Mouse (Mus musculus) mammary gland, adult 2 months (tissue): ENCODE results near the gene Dgcr2. TPM values are rescaled to one million over a fixed set of nuclear protein-coding genes. Genes with fewer than 3 reads are reported as not detected.

ENCODE experiments used
- polyA plus RNA-seq: library from polyadenylated mRNA; depleted of rRNA; stranded (reverse); fragments of >200 nt; gene quantifications from 2 replicates; pipeline ENCODE4 v1.2.3, GENCODE M21; 2012; ENCODE audit warnings: low replicate concordance; rRNA removed

Gene Dgcr2
- polyA plus RNA-seq = 134 and 177 TPM in 2 replicates

DNA sequence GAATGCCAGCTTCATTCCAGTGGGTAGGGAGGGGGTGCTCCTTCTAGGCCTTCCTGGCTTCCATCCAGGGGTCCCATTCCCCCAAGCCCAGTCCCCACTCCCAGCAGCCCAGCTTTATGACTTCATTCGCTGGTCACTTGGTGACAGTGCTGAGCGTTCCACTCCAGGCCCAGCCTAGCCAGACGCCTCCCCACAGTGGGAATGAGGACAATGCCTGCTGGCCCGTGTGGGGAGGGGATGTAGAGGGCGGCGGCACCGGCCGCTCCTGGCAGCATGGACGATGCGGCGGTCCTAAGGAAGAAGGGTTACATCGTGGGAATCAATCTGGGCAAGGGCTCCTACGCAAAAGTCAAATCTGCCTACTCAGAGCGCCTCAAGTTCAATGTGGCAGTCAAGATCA lies at the start of gene Dgcr2, which contains the start of gene Tssk2:
Dgcr2 (minus strand) TSS at position 101 of the 400 bp plus-strand sequence.
Tssk2 (plus strand) TSS at position 176 of the 400 bp plus-strand sequence.

DNA sequence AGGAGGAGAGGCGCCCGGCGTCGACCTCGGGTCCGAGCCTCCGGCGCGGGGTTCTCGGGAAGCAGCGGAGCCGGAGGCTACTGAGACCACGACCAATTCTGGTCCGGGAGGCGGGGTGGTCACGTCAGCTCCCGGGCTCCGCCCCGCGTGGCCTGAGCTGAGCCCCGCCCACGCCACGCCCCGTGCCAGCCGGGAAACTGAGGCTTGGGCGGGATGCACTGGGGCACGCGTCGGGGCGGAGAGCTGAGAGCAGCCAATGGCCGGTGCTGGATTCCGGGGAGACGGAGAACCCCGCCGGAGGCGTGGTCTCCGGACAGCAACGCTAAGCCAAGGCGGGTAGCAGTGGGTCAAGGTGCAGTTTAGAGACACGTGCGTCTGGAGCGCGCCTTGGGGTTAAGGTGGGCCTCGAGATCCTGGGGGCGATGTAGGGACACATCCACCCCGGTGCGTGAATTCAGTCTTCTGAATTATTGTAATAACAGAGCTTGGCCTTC lies 29.8 kb upstream of the Dgcr2 start, which contains the start of gene Slc25a1:
Slc25a1 (minus strand) TSS at position 133 of the 494 bp plus-strand sequence.

DNA sequence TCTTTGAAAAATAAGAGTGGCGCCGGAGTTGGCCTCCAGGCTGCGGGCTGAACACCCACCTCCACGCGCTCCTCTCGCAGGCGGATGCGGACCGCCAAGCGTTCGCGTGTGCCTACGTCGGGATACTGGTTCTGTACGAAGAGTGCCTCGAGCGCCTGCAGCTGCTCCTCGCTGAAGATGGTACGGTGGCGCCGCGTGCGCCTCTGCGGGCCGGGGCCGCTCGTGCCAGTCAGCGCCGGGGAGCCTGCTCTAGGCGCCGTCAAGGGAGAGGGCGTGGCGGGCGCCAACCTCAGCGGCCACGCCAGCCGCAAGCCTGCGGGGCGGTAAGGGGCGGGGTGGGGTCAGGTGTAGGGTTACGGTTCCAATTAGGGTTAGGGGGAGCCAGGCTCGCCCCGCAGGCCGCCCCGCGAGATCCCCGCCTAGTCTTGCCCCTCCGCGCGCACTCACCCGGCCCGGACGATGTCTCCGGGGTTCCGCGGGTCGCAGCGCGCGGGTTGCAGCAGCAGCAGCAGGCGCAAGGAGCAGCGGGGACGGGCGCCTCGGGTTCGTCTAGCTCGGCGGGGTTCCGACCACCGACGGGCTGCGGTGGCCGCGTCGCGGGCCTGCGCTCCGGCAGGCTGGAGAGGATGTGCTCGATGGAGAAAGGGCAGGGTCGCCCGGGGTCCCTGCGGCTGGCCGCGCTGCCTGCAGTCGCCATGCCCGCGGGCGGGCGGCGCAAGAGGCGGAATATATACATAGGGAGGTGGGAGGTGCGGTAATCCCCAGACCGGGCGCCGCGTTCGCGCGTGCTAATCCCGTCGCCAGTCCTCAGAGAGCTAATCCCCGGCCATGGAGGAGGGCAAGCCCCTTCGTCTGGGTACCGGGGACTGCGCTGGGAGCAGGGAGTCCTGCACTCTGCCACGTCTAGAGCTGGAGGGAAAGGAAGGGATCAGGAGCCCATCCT lies 16.2 kb upstream of the Dgcr2 start, which contains the start of gene Gsc2:
Gsc2 (minus strand) TSS at position 753 of the 943 bp plus-strand sequence.

DNA sequence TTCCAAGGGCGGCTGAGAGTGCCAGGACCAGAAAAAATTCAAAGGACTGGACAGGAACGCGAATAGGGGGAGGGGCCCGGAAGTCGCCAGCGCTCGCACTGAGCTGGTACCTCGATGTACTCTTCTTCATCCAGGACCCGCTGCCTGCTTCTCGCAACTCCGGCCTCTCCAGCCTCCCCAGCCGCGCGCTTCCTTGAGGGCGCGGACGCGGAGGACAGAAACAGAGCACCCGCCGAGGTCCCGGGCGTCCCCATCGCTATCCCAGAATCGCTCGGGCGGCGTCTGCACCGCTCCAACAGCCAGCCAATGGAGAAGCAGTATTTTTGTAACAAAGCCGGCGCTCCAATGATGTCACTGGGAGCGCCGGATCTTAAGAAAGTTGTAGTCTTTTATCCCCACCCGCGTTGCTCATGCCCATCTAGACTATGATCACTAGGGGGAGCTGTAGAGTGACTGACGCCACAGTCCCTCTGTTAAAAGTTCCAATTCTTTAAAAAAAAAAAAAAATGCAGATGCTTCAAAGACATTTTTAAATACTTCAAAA lies 12.8 kb upstream of the Dgcr2 start, which contains the start of gene Ess2:
Ess2 (minus strand) TSS at position 297 of the 544 bp plus-strand sequence.

DNA sequence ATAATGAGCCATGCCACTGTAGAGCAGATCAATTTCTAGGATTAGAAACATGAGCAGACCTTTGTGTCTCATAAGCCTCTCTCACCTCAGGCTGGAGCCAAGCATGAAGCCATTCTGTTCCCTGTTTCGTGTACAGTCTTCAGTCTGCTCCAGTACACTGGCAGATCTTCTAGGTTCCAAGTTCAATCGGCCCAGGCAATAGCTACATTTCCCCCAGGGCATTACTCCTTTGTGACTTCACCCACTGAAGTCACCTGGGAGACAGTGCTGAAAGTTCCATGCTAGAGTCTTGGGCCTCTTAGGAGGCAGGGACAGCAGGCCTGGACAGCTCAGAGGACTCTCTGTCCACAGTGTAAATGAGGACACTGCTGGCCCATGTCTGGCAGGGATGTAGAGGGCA lies 4.4 kb downstream of the Dgcr2 start, which contains the start of gene Tssk1:
Tssk1 (plus strand) TSS at position 301 of the 400 bp plus-strand sequence.

DNA sequence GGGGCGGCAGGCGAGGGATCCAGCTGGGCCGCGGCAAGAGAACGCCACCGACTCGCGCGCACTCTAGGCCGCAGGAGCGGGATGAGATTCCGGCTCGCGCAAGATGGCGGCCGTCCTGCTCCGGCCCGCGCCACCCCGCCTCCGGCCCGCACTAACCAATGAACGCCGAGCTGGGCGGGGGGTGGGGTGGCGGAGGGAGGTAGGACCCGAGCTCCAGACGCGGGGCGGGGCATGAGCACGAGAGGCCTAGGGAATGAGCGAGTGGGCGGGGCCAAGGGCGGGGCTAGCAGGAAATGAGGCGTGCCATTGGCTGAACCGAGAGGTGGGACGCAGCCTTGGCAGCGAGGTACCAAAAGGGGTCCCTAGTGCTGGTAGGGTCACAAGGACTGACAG lies 6.8 kb downstream of the Dgcr2 start, which contains the start of gene Gm20518:
Gm20518 (minus strand) TSS at position 105 of the 393 bp plus-strand sequence.

DNA sequence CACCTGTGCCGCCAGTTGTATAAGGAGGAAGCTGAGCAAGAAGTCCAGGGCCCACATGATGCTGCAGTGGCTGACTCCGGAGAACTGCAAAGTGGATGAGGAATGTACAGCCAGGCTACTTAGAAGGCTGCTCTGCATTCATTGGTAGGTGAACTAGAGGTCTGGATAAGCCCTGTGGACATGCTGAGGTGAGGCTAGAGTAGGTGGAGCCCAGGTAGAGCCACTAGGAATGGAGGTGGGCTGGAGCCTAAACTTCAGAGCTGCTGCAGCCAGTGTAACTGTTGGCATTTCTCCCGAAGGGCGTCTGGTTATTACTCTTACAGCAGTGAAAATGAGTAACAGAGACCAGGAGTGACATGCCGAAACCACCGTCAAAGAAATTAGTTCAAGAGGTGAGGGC lies 60.3 kb downstream of the Dgcr2 start, which contains the start of gene Car15:
Car15 (minus strand) TSS at position 314 of the 400 bp plus-strand sequence.

DNA sequence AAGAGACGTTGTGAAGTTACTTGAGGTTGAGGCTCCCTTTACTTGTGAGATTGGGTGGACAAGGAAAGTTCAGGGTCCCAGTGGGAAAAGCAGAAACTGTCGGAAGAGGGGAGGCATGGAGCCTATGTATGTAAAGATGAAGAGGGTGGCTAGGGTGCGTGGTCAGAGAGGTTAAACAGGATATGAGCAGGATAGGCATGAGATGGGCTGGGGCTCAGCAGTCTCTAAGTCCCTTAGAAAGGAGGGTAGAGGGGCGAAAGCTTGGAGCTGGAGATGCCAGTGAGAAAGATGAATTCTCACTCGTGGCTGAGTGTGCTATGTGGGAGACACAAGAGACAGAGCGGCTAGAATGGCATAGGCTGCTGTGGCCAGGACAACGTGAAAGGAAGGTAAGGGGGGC lies 65.5 kb downstream of the Dgcr2 start, which contains the start of gene B830017H08Rik:
B830017H08Rik (plus strand) TSS at position 301 of the 400 bp plus-strand sequence.

DNA sequence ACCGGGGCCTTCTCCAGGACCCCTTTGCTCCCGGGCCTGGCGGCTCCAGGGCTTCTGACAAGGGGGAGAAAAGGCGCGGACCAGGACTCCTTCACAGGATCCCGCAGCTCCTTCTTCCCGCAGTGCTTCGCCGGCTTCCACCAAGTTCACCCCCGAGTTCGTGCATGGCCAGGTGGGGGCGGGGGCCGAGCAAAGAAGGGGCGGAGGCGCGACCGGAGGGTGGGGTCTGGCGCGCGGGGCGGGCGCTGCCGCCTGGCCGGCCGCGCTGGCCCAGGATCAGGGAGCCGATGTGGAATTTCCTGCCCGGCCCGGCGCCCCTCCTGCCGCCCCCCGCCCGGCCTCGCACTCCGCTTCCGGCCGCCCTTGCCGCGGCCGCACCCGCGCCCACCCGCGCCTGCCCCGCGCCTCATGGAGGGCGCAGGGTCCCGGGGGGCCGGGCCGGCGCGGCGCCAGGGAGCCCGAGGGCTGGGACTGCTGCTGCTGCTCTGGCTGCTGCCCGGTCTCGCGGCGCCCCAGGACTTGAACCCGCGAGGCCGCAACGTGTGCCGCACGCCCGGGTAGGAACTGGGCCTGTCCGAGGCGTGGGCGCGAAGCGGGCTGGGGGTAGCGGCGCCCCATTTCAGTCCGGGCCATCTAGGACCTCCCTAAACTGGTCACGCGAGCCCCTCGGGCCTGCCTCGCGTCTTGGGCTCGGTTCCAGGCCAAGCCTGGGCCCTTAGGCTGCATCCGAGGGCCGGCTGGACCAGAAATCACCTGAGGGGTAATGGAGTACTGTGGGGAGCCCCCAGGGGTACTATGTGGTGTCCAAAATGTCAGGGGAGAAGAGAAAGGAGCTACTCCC lies 101.2 kb downstream of the Dgcr2 start, which contains the start of gene Scarf2:
Scarf2 (plus strand) TSS at position 312 of the 841 bp plus-strand sequence.

Other genes with a start within 250 kb of the Dgcr2 start
- 107 and 152 TPM in 2 replicates for gene Med15, start 165.7 kb downstream of the Dgcr2 start, polyA plus RNA-seq
- gene Klhl22, start 138.9 kb downstream of the Dgcr2 start, polyA plus RNA-seq = 66.6 and 67.6 TPM in 2 replicates
- gene Scarf2, start 101.3 kb downstream of the Dgcr2 start, polyA plus RNA-seq = 36.3 and 97.6 TPM in 2 replicates
- gene B830017H08Rik, start 65.4 kb downstream of the Dgcr2 start, polyA plus RNA-seq = 0.12 TPM in 1 of 2 replicates, not detected in the other
- 8.6 and 10.7 TPM in 2 replicates for gene Car15, start 60.2 kb downstream of the Dgcr2 start, polyA plus RNA-seq
- 1.3 and 1.9 TPM in 2 replicates for gene Gm20518, start 6.9 kb downstream of the Dgcr2 start, polyA plus RNA-seq
- gene Tssk1, start 4.3 kb downstream of the Dgcr2 start, polyA plus RNA-seq = 0.04 TPM in 2 replicates
- not detected in 2 replicates for gene Tssk2, start 75 bp upstream of the Dgcr2 start, polyA plus RNA-seq
- 25.5 and 28.3 TPM in 2 replicates for gene Ess2, start 12.8 kb upstream of the Dgcr2 start, polyA plus RNA-seq
- 0.10 TPM in 1 of 2 replicates, not detected in the other for gene Gsc2, start 16.5 kb upstream of the Dgcr2 start, polyA plus RNA-seq
- gene Slc25a1, start 29.7 kb upstream of the Dgcr2 start, polyA plus RNA-seq = 1,302 and 1,655 TPM in 2 replicates
- gene Vpreb2, start 81.9 kb upstream of the Dgcr2 start, polyA plus RNA-seq = 0.40 TPM in 1 of 2 replicates, not detected in the other
- gene Dgcr6, start 154.3 kb upstream of the Dgcr2 start, polyA plus RNA-seq = 71.8 and 85.8 TPM in 2 replicates
- gene Prodh, start 191.6 kb upstream of the Dgcr2 start, polyA plus RNA-seq = 42.6 and 42.8 TPM in 2 replicates
- gene Rtn4r, start 229.1 kb upstream of the Dgcr2 start, polyA plus RNA-seq = 8.8 and 17.1 TPM in 2 replicates